Mouse (Mus musculus): ENCODE results near the gene Nod2.

Gene Nod2

GRCm38 (mm10) chr8:88651122-88651521, 4.0 kb downstream of the Nod2 start:
- 0 out of 2 replicates have a peak, but pooled peaks have one; percentile 19 for TF ChIP-seq GATA4 (IDR thresholded peaks at IDR 0.05; ENCODE audit: insufficient replicate concordance, low read length)

- no peak for TF ChIP-seq GATA4 (IDR thresholded peaks at IDR 0.05; ENCODE audit: insufficient replicate concordance, low read length)
Observed at GRCm38 (mm10) chr8:88655334-88655733, 8.2 kb downstream of the Nod2 start.

- no peak for TF ChIP-seq GATA4 (IDR thresholded peaks at IDR 0.05; ENCODE audit: insufficient replicate concordance, low read length)
Observed at GRCm38 (mm10) chr8:88659873-88660272, 12.8 kb downstream of the Nod2 start.

- TF ChIP-seq GATA4 (IDR thresholded peaks at IDR 0.05; ENCODE audit: insufficient replicate concordance, low read length), result no peak
Observed at GRCm38 (mm10) chr8:88662401-88662821, 15.3 kb downstream of the Nod2 start.

GRCm38 (mm10) chr8:88664121-88664520, 17.0 kb downstream of the Nod2 start:
- no peak for TF ChIP-seq GATA4 (IDR thresholded peaks at IDR 0.05; ENCODE audit: insufficient replicate concordance, low read length)

GRCm38 (mm10) chr8:88664947-88665346, 17.8 kb downstream of the Nod2 start:
- no peak for TF ChIP-seq GATA4 (IDR thresholded peaks at IDR 0.05; ENCODE audit: insufficient replicate concordance, low read length)

GRCm38 (mm10) chr8:88666435-88666834, 19.3 kb downstream of the Nod2 start:
- TF ChIP-seq GATA4 (IDR thresholded peaks at IDR 0.05; ENCODE audit: insufficient replicate concordance, low read length), result no peak

- no peak for TF ChIP-seq GATA4 (IDR thresholded peaks at IDR 0.05; ENCODE audit: insufficient replicate concordance, low read length)
Observed at GRCm38 (mm10) chr8:88668400-88669086, 21.4 kb downstream of the Nod2 start.

GRCm38 (mm10) chr8:88670782-88671181, 23.7 kb downstream of the Nod2 start:
- no peak for TF ChIP-seq GATA4 (IDR thresholded peaks at IDR 0.05; ENCODE audit: insufficient replicate concordance, low read length)

- no peak for TF ChIP-seq GATA4 (IDR thresholded peaks at IDR 0.05; ENCODE audit: insufficient replicate concordance, low read length)
Observed at GRCm38 (mm10) chr8:88671575-88671974, 24.5 kb downstream of the Nod2 start.

GRCm38 (mm10) chr8:88673859-88674258, 26.7 kb downstream of the Nod2 start:
- no peak for TF ChIP-seq GATA4 (IDR thresholded peaks at IDR 0.05; ENCODE audit: insufficient replicate concordance, low read length)

GRCm38 (mm10) chr8:88675372-88676165, 28.5 kb downstream of the Nod2 start:
- no peak for TF ChIP-seq GATA4 (IDR thresholded peaks at IDR 0.05; ENCODE audit: insufficient replicate concordance, low read length)

GRCm38 (mm10) chr8:88677071-88677470, 30.0 kb downstream of the Nod2 start:
- TF ChIP-seq GATA4 (IDR thresholded peaks at IDR 0.05; ENCODE audit: insufficient replicate concordance, low read length), result no peak

- TF ChIP-seq GATA4 (IDR thresholded peaks at IDR 0.05; ENCODE audit: insufficient replicate concordance, low read length), result no peak
Observed at GRCm38 (mm10) chr8:88680566-88680965, 33.5 kb downstream of the Nod2 start.

- TF ChIP-seq GATA4 (IDR thresholded peaks at IDR 0.05; ENCODE audit: insufficient replicate concordance, low read length), result no peak
Observed at GRCm38 (mm10) chr8:88681046-88681445, 33.9 kb downstream of the Nod2 start.

- no peak for TF ChIP-seq GATA4 (IDR thresholded peaks at IDR 0.05; ENCODE audit: insufficient replicate concordance, low read length)
Observed at GRCm38 (mm10) chr8:88683656-88684289, 36.7 kb downstream of the Nod2 start.
